Mouse (Mus musculus): ENCODE measurements around the gene Adam29.
A peak's percentile ranks its signal among the peaks of the same experiment; 100 is the strongest.

Adam29 gene

DNA sequence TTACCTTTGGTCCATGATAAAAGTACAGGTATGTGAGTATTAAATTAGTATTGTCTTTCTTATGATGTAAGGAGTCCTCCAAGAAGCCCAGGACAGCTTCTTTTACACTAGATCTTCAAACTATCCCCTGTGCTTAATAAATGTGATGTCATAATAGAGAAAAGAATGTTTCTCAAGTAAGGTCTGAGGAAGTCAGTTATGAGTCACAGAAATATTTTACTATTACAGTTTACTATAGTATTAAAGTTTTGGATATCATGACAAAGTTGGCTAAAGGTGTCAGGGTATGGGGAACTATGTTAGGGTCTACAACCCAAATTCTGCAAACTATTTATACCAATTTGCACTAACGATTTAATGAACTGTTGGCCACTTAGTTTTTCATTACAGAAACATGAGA is at the start of gene Adam29:
Adam29 (minus strand) TSS at position 101 of the 400 bp plus-strand sequence.
- no peak for DNase-seq

DNA sequence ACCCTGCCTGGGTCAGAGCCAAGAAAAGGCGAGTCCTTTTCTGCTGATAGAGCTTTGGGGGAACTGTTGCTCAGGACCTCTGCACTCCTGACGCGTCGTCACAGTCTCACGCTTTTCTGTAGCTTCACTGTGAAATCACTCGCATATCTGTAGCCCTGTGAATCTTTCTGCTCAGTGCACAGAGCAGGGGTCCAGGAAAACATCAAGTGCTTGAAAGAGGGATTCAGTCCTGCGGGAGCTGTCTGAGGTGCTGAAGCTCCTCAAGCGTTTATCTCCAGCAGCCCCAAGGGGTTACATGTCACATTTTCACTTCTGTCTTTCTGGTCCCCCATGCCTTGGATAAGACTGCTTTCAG is 33.8 kb upstream of the Adam29 start:
- DNase-seq = peak; percentile 14

DNA sequence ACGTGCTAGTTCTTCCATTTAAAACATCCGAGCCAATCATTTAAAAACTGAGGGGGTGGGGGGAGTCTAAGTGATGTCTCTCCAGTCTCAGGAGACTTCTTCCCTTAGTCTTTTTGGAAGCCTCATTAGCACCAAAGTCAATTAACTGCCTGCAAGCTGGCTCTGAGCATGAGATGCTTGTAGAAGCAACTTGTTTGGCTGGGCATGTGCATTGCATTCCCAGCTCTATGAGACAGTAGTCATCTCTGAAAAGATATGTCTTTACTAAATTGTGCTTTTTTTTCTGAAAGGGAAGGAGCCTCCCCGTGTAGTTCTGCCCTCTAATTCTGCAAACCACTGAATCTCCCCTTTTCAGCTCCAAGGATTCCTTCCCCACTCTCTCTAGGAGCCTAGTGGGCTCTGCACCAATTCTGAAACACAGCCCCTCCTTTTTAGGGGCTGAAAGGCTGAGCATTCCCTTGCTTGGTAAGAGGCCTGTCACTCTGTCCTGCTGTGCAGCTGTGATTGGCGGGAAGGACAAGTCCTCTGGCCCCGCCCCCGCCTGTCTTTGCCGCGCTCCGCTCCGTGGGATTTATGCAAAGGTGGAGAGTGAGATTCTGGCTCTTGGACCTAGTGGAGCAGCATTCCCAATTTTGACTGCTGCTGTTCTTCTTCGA is 33.2 kb upstream of the Adam29 start, which contains the start of gene Glra3:
Glra3 (plus strand) TSS at position 591 of the 656 bp plus-strand sequence.
- no peak for DNase-seq

Data from lung, postnatal 10 days (tissue).